In the genomic region with DNA sequence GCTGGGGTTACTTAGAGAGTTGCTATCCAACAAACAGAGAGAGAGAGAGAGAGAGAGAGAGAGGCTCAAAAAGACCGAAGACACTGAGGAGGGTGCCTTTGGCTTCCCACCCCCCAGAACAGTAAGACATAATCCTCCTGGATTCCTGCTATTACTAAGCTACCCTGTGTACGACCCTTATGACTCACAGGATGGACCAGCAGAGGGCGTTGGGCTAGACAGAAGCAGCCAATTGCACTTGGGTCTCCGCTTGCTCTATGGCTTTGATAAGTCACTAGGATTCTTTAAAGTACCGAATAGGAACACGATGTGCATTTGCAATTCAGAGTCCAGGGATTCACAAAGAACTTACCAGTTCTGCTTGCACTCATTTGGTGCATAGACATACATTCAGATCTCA, we compare ENCODE assay signal across 10 mouse cellular contexts. TPM values are rescaled to one million over a fixed set of nuclear protein-coding genes. Genes with fewer than 3 reads are reported as not detected.
A peak's percentile ranks its signal among the peaks of the same experiment; 100 is the strongest.
DNase-seq lines count a peak whose midpoint lies in the region; TF ChIP-seq lines count a peak whose summit lies in the region.
"Had no signal": no experiment of that assay in that cellular context is flagged by ENCODE, and none has a peak within 500 bp of the region (broad histone marks: within the 10 kb centered on the region; RNA-seq: fewer than 3 reads in every experiment).

No protein-coding gene starts in this region.

- peak; percentile 25 to 44 for DNase-seq in heart, postnatal 14 days
- DNase-seq in heart, adult 9 months (ENCODE audit: low spot score in 2 of 2) = no peak
- DNase-seq in 3T3-L1 (ENCODE audit: low read depth, low spot score) (peak; percentile 49), A20 (ENCODE audit: low read depth, low spot score) (peak; percentile 6)
- no peak for DNase-seq in cerebellum, adult 2 months
- DNase-seq in layer of hippocampus, postnatal 10 days (ENCODE audit: low spot score in 2 of 2) = no peak
- no peak for DNase-seq in left cerebral cortex, postnatal 10 days (ENCODE audit: extremely low spot score in 1 of 2, low spot score in 2 of 2)
- DNase-seq: cerebellum, adult 9-11 months had no signal

- no peak for TF ChIP-seq POLR2A in embryonic fibroblast, embryonic 13.5 days (IDR thresholded peaks at IDR 0.05; ENCODE audit: low read depth, low read length)
- TF ChIP-seq POLR2A in cerebellum, adult 2 months (IDR thresholded peaks at IDR 0.05; ENCODE audit: borderline replicate concordance, insufficient read depth, low read length) = no peak

- intact Hi-C loops in heart, postnatal 14 days (cut with DNase I) = no loop called here
- intact Hi-C loops in left cerebral cortex, postnatal 10 days (cut with DNase I) = no loop called here

- TF ChIP-seq CTCF in embryonic fibroblast, embryonic 13.5 days (IDR thresholded peaks at IDR 0.05; ENCODE audit: borderline replicate concordance, insufficient read depth, low read length) = 0 out of 2 replicates have a peak, but pooled peaks have one; percentile 5
- TF ChIP-seq CTCF in cerebellum, adult 2 months (IDR thresholded peaks at IDR 0.05; ENCODE audit: borderline replicate concordance, insufficient read depth, low read depth, low read length) = no peak

- H3K4me3 ChIP-seq in embryonic fibroblast, embryonic 13.5 days (ENCODE audit: insufficient read depth, low read length) = no peak overlapping the region
- H3K4me3 ChIP-seq in cerebellum, adult 2 months (replicated peaks; ENCODE audit: insufficient read depth, low read depth, low read length) = no peak overlapping the region
- H3K4me3 ChIP-seq: left cerebral cortex, adult 2 months had no signal

- H3K27ac ChIP-seq in embryonic fibroblast, embryonic 13.5 days (ENCODE audit: insufficient read depth, low read length) = no peak overlapping the region
- no peak overlapping the region for H3K27ac ChIP-seq in cerebellum, adult 2 months (ENCODE audit: insufficient read depth, low read length)
- H3K27ac ChIP-seq: left cerebral cortex, adult 2 months had no signal

- 71% methylated on average over 6 of the region's 6 CpGs for WGBS in cerebellum, adult 2 months

- H3K27me3 ChIP-seq in cerebellum, adult 2 months (ENCODE audit: control insufficient read depth, insufficient read depth, low read length) = no peaks in the 10 kb centered on the region

- H3K4me1 ChIP-seq in embryonic fibroblast, embryonic 13.5 days (ENCODE audit: control insufficient read depth, insufficient read depth, low read length) = no peaks in the 10 kb centered on the region
- H3K4me1 ChIP-seq in cerebellum, adult 2 months (ENCODE audit: control insufficient read depth, insufficient read depth, low read length) = peaks cover 2% of the 10 kb centered on the region; the same call in 1 of the 2 replicates

RNA-seq across cellular contexts. Expression of gene Casq2, which starts 44.3 kb away (rescaled TPM):
- total RNA-seq in heart, postnatal 14 days (2021) = 1,000 to 10,000 TPM; 1,042 to 1,098 TPM
- 0.20 and 1.2 TPM in 2 replicates for polyA plus RNA-seq in embryonic fibroblast, embryonic 13.5 days (2011; ENCODE audit: insufficient read length, low read depth, missing spikeins)
- polyA plus RNA-seq in cerebellum, adult 2 months (2012; rRNA removed) = 49.1 and 50.4 TPM in 2 replicates
- total RNA-seq in layer of hippocampus, postnatal 10 days (2021) = 1 to 10 TPM; 1.4 to 1.7 TPM
- total RNA-seq in left cerebral cortex, postnatal 10 days (2021) = under 1 TPM; 0.45 to 0.73 TPM

Comparison
In these comparisons a context has a peak if more than half of its experiments do, and no peak if none do; other contexts are left out.
1. DNase-seq: peak in heart, postnatal 14 days (2 of 2), 3T3-L1 (single experiment) and A20 (single experiment); none in heart, adult 9 months (0 of 2), cerebellum, adult 2 months (0 of 2), layer of hippocampus, postnatal 10 days (0 of 2) and left cerebral cortex, postnatal 10 days (0 of 2).
2. RNA of gene Casq2, which starts 44.3 kb away (total RNA-seq): 1,042 to 1,098 TPM in heart, postnatal 14 days; 1.4 to 1.7 TPM in layer of hippocampus, postnatal 10 days and 0.45 to 0.73 TPM in left cerebral cortex, postnatal 10 days; every median in the first group is over 100 times any median in the second.